Mouse (Mus musculus): ENCODE data around the gene Lrrc4c.

The Lrrc4c gene

GRCm38 (mm10) chr2:96853797-96854196 lies 535.8 kb downstream of the Lrrc4c start:
- DNase-seq (ENCODE audit: low spot score) = no peak

GRCm38 (mm10) chr2:96876062-96876461 lies 558.1 kb downstream of the Lrrc4c start:
- no peak for DNase-seq (ENCODE audit: low spot score)

GRCm38 (mm10) chr2:96949531-96949930 lies 631.6 kb downstream of the Lrrc4c start:
- DNase-seq (ENCODE audit: low spot score) = no peak

GRCm38 (mm10) chr2:96999521-96999920 lies 681.6 kb downstream of the Lrrc4c start:
- DNase-seq (ENCODE audit: low spot score) = no peak

GRCm38 (mm10) chr2:97018319-97018718 lies 700.4 kb downstream of the Lrrc4c start:
- DNase-seq (ENCODE audit: low spot score) = no peak

- DNase-seq (ENCODE audit: low spot score) = no peak
Measured at GRCm38 (mm10) chr2:97026991-97027390, 709.0 kb downstream of the Lrrc4c start.

GRCm38 (mm10) chr2:97027585-97027984 lies 709.6 kb downstream of the Lrrc4c start:
- no peak for DNase-seq (ENCODE audit: low spot score)

- DNase-seq (ENCODE audit: low spot score) = no peak
Measured at GRCm38 (mm10) chr2:97036401-97036800, 718.4 kb downstream of the Lrrc4c start.

- DNase-seq (ENCODE audit: low spot score) = no peak
Measured at GRCm38 (mm10) chr2:97037024-97037814, 719.2 kb downstream of the Lrrc4c start.

GRCm38 (mm10) chr2:97044016-97044415 lies 726.0 kb downstream of the Lrrc4c start:
- no peak for DNase-seq (ENCODE audit: low spot score)

GRCm38 (mm10) chr2:97045628-97046027 lies 727.7 kb downstream of the Lrrc4c start:
- no peak for DNase-seq (ENCODE audit: low spot score)

GRCm38 (mm10) chr2:97080156-97080555 lies 762.2 kb downstream of the Lrrc4c start:
- no peak for DNase-seq (ENCODE audit: low spot score)

GRCm38 (mm10) chr2:97097965-97098364 lies 780.0 kb downstream of the Lrrc4c start:
- DNase-seq (ENCODE audit: low spot score) = no peak

- no peak for DNase-seq (ENCODE audit: low spot score)
Measured at GRCm38 (mm10) chr2:97103398-97104162, 785.6 kb downstream of the Lrrc4c start.

- DNase-seq (ENCODE audit: low spot score) = no peak
Measured at GRCm38 (mm10) chr2:97124246-97124645, 806.3 kb downstream of the Lrrc4c start.

- DNase-seq (ENCODE audit: low spot score) = no peak
Measured at GRCm38 (mm10) chr2:97138454-97138853, 820.5 kb downstream of the Lrrc4c start.

- no peak for DNase-seq (ENCODE audit: low spot score)
Measured at GRCm38 (mm10) chr2:97151626-97152194, 833.7 kb downstream of the Lrrc4c start.

- no peak for DNase-seq (ENCODE audit: low spot score)
Measured at GRCm38 (mm10) chr2:97165745-97166144, 847.8 kb downstream of the Lrrc4c start.

- no peak for DNase-seq (ENCODE audit: low spot score)
Measured at GRCm38 (mm10) chr2:97178399-97178798, 860.4 kb downstream of the Lrrc4c start.

- DNase-seq (ENCODE audit: low spot score) = no peak
Measured at GRCm38 (mm10) chr2:97196968-97197606, 879.1 kb downstream of the Lrrc4c start.

GRCm38 (mm10) chr2:97232966-97233365 lies 915.0 kb downstream of the Lrrc4c start:
- DNase-seq (ENCODE audit: low spot score) = no peak

GRCm38 (mm10) chr2:97234074-97234473 lies 916.1 kb downstream of the Lrrc4c start:
- no peak for DNase-seq (ENCODE audit: low spot score)

Measured in ovary, postnatal 14 days (tissue).